Mouse (Mus musculus): ENCODE measurements around the gene Lims1.

Gene Lims1

GRCm38 (mm10) chr10:58427930-58428329 is 104.7 kb downstream of the Lims1 start:
- DNase-seq (ENCODE audit: low read depth, low spot score) = no peak

GRCm38 (mm10) chr10:58445850-58446249 is 122.6 kb downstream of the Lims1 start:
- DNase-seq (ENCODE audit: low read depth, low spot score) = no peak

- DNase-seq (ENCODE audit: low read depth, low spot score) = peak; percentile 100
Measured at GRCm38 (mm10) chr10:58446384-58447279, 123.4 kb downstream of the Lims1 start, which contains the start of gene Ranbp2. Gene Ranbp2 (plus strand): TSS chr10:58446920.

- no peak for DNase-seq (ENCODE audit: low read depth, low spot score)
Measured at GRCm38 (mm10) chr10:58447280-58447781, 124.1 kb downstream of the Lims1 start.

GRCm38 (mm10) chr10:58451575-58451974 is 128.3 kb downstream of the Lims1 start:
- DNase-seq (ENCODE audit: low read depth, low spot score) = no peak

GRCm38 (mm10) chr10:58452185-58452584 is 128.9 kb downstream of the Lims1 start:
- DNase-seq (ENCODE audit: low read depth, low spot score) = no peak

GRCm38 (mm10) chr10:58459896-58460295 is 136.6 kb downstream of the Lims1 start:
- no peak for DNase-seq (ENCODE audit: low read depth, low spot score)

Data from brain, adult 2 months (tissue).